Mouse (Mus musculus): ENCODE results near the gene Gm10428. TPM values are rescaled to one million over a fixed set of nuclear protein-coding genes. Genes with fewer than 3 reads are reported as not detected.
A peak's percentile ranks its signal among the peaks of the same experiment; 100 is the strongest.

Gm10428 gene
- polyA plus RNA-seq, 1 experiment from 2014 or later, result not detected

DNA sequence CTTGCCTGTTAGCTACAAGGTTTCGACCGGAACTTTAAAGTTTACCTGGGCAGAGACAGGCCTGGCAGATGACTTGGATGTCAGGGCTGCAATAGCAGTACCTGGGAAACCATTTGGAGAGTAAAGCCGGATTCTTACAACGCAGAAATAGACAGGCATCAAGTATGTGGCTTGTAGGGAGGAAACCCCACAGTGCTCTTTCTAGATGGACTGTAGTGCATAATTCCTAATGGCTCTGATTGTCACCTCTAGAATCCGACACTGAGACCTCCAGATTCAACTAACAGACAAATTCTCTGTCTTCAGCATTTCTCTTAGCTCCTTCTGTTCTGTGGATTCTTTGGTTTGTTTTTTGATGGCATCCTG lies 20.9 kb upstream of the Gm10428 start:
- no peak for ATAC-seq
- H3K4me3 ChIP-seq (ENCODE audit: low read depth, low read length), result peak overlapping the region; percentile 51
- no peaks in the 10 kb centered on the region for H3K36me3 ChIP-seq (ENCODE audit: control insufficient read depth, insufficient read depth)
- no peak overlapping the region for H3K27ac ChIP-seq (ENCODE audit: low read depth, low read length)
- no peaks in the 10 kb centered on the region for H3K9me3 ChIP-seq (ENCODE audit: control insufficient read depth)
- no peak overlapping the region for H3K9ac ChIP-seq (ENCODE audit: low read depth, low read length)
- no peak for TF ChIP-seq CTCF (IDR thresholded peaks at IDR 0.05; ENCODE audit: low read depth)
- peak overlapping the region; percentile 92 for H3K4me2 ChIP-seq (replicated peaks; ENCODE audit: low read depth)
- H3K27me3 ChIP-seq (replicated peaks; ENCODE audit: control insufficient read depth, insufficient read depth, low read length), result no peaks in the 10 kb centered on the region
- no peaks in the 10 kb centered on the region for H3K4me1 ChIP-seq (replicated peaks; ENCODE audit: control insufficient read depth, insufficient read depth, low read length)
- 16% methylated on average over 5 of the region's 5 CpGs for WGBS

DNA sequence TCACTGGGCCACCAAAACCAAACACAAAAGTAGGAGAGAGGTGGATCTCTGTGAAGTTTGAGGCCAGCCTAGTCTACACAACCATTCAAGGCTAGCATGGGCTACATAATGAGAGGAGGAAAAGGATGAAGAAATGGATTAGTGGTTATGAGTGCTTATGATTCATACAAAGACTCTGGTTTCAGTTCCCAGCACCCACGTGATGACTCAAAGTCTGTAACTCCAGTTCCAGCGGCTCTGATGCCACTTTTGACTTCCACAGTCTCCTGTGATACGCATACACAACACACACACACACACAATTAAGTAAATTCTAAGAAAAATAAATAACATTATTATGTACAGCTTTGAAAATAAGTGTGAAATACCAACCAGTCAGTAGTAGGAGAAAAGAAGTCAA lies 20.2 kb upstream of the Gm10428 start:
- TF ChIP-seq CTCF (IDR thresholded peaks at IDR 0.05; ENCODE audit: low read depth), result no peak
- 84% methylated on average over 3 of the region's 3 CpGs for WGBS

DNA sequence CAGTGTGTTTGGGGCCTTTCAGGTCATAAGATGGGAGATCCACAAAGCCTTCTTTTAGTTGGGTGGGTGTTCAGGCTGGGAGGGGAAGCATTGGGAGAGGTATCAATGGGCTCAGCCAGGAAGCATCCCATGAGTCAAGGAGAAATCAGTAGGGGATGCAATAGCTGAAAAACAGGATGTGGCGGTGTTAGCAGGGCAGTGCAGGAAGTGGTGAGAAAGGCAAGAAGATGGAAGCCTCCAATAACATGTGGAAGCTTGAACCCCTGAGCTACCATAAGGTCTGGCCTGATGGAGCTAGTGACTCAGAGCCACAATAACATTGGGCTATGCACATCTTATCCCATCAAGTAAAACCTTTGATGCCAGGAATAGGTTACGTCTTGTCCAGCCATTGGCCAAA lies 11.7 kb upstream of the Gm10428 start:
- Histone ChIP-seq H3K4me1 (replicated peaks; ENCODE audit: control insufficient read depth, insufficient read depth, low read length) (no peaks in the 10 kb centered on the region), H3K9me3 (ENCODE audit: control insufficient read depth) (no peaks in the 10 kb centered on the region), H3K27me3 (replicated peaks; ENCODE audit: control insufficient read depth, insufficient read depth, low read length) (no peaks in the 10 kb centered on the region; the same call in 1 of the 2 replicates), H3K36me3 (ENCODE audit: control insufficient read depth, insufficient read depth) (no peaks in the 10 kb centered on the region), H3K27ac (ENCODE audit: low read depth, low read length) (no peak overlapping the region), H3K9ac (ENCODE audit: low read depth, low read length) (no peak overlapping the region), H3K4me2 (replicated peaks; ENCODE audit: low read depth) (no peak overlapping the region), H3K4me3 (ENCODE audit: low read depth, low read length) (no peak overlapping the region)
- WGBS, result 92% methylated on average over 2 of the region's 2 CpGs
- no peak for TF ChIP-seq CTCF (IDR thresholded peaks at IDR 0.05; ENCODE audit: low read depth)
- ATAC-seq, result no peak

More for the DNA sequence above, 20.2 kb upstream of the Gm10428 start:
- no peaks in the 10 kb centered on the region for H3K9me3 ChIP-seq (ENCODE audit: control insufficient read depth)
- no peak overlapping the region for H3K4me3 ChIP-seq (ENCODE audit: low read depth, low read length)
- ATAC-seq, result no peak
- H3K4me2 ChIP-seq (replicated peaks; ENCODE audit: low read depth), result no peak overlapping the region
- no peak overlapping the region for H3K27ac ChIP-seq (ENCODE audit: low read depth, low read length)
- no peaks in the 10 kb centered on the region for H3K27me3 ChIP-seq (replicated peaks; ENCODE audit: control insufficient read depth, insufficient read depth, low read length)
- no peak overlapping the region for H3K9ac ChIP-seq (ENCODE audit: low read depth, low read length)
- H3K4me1 ChIP-seq (replicated peaks; ENCODE audit: control insufficient read depth, insufficient read depth, low read length), result no peaks in the 10 kb centered on the region
- H3K36me3 ChIP-seq (ENCODE audit: control insufficient read depth, insufficient read depth), result no peaks in the 10 kb centered on the region

DNA sequence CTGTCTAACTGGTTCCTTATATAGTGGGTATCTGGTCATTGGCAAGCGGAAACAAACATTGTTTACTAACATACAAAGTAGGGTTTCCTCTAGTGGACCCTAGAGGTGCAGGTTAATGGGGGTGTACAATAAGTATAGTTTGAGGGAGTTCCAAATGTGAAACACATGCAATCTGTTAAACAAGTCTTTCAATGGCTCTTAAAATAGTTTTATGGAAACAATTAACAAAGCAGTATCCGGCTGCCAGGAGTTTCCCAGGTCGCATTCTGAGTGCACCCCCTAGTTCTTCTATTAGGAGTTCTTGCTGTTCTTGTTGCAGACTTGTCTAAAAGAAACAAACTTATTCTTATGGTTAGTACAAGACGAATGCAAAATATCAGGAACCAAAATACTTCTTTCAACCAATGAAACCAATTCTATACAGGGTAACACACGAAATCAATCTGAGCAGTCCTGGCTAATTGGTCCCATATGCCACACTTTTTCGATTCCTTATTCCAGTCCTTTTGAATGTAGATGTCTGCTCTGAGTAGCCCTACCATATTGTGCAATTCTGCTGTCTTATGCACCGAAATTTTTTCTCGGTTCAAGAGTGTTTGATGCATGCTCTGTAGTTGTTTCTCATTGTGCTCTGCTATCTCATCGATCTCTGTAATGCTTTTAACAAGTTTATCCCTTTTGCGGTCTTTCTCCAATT lies 10.5 kb upstream of the Gm10428 start:
- H3K9me3 ChIP-seq (ENCODE audit: control insufficient read depth), result no peaks in the 10 kb centered on the region
- no peak for ATAC-seq
- TF ChIP-seq CTCF (IDR thresholded peaks at IDR 0.05; ENCODE audit: low read depth), result no peak

DNA sequence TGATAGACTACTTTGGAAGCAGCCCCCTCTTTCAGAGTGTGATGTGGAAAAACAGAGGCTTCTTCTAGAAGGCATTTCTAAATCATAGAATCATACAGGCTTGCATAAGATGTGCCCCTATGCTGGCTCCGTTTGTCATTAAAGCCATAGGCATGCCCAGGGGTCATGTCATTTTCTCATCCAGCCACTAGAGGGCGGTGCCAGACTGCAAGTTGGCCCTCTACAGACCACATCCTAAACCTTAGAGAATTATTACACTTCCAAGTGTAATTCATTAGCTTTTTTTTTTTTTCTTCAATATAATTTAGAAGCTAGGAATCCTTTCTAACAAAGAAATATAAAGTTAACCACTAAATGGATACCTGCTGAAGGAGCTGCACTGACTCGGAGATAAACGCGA lies 8.8 kb upstream of the Gm10428 start:
- Histone ChIP-seq H3K9ac (ENCODE audit: low read depth, low read length) (no peak overlapping the region), H3K27me3 (replicated peaks; ENCODE audit: control insufficient read depth, insufficient read depth, low read length) (peaks cover 3% of the 10 kb centered on the region; the same call in 1 of the 2 replicates), H3K4me3 (ENCODE audit: low read depth, low read length) (no peak overlapping the region), H3K4me2 (replicated peaks; ENCODE audit: low read depth) (no peak overlapping the region), H3K4me1 (replicated peaks; ENCODE audit: control insufficient read depth, insufficient read depth, low read length) (no peaks in the 10 kb centered on the region), H3K36me3 (ENCODE audit: control insufficient read depth, insufficient read depth) (no peaks in the 10 kb centered on the region), H3K27ac (ENCODE audit: low read depth, low read length) (no peak overlapping the region), H3K9me3 (ENCODE audit: control insufficient read depth) (no peaks in the 10 kb centered on the region)
- ATAC-seq, result no peak
- peak; percentile 91 for TF ChIP-seq CTCF (IDR thresholded peaks at IDR 0.05; ENCODE audit: low read depth)
- 43% methylated on average over 5 of the region's 5 CpGs for WGBS

More for the DNA sequence above, 10.5 kb upstream of the Gm10428 start:
- Histone ChIP-seq H3K9ac (ENCODE audit: low read depth, low read length) (no peak overlapping the region), H3K4me2 (replicated peaks; ENCODE audit: low read depth) (no peak overlapping the region), H3K27ac (ENCODE audit: low read depth, low read length) (no peak overlapping the region), H3K4me3 (ENCODE audit: low read depth, low read length) (no peak overlapping the region), H3K4me1 (replicated peaks; ENCODE audit: control insufficient read depth, insufficient read depth, low read length) (no peaks in the 10 kb centered on the region), H3K36me3 (ENCODE audit: control insufficient read depth, insufficient read depth) (no peaks in the 10 kb centered on the region), H3K27me3 (replicated peaks; ENCODE audit: control insufficient read depth, insufficient read depth, low read length) (peaks cover 3% of the 10 kb centered on the region; the same call in 1 of the 2 replicates)
- 79% methylated on average over 10 of the region's 10 CpGs for WGBS

DNA sequence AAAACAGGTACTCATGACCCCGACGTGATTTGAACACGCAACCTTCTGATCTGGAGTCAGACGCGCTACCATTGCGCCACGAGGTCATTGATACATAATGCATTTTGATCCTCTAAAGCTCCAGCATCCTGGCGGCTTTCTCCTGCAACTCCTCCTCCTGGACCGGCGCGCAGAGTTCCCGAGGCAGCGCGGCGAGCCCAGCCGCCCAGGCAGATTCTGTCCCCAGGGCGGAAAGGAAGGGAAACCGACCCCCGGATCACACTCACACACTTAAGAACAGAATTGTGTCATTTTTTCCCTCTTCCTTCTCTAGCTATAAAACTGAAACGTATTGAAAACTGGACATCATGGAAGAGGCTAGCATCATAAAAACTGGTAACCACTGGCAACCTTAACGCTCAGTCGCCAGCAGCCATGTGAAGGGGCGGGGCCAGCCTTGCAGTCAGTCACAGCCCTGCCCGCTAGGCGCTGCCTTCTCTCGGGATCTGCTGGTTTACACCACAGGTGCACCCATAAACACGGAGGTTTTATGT lies 6.8 kb upstream of the Gm10428 start:
- Histone ChIP-seq H3K4me3 (ENCODE audit: low read depth, low read length) (peak overlapping the region; percentile 30), H3K4me2 (replicated peaks; ENCODE audit: low read depth) (peak overlapping the region; percentile 62), H3K27me3 (replicated peaks; ENCODE audit: control insufficient read depth, insufficient read depth, low read length) (peaks cover 5% of the 10 kb centered on the region; the same call in 1 of the 2 replicates), H3K4me1 (replicated peaks; ENCODE audit: control insufficient read depth, insufficient read depth, low read length) (no peaks in the 10 kb centered on the region), H3K36me3 (ENCODE audit: control insufficient read depth, insufficient read depth) (no peaks in the 10 kb centered on the region), H3K9me3 (ENCODE audit: control insufficient read depth) (no peaks in the 10 kb centered on the region), H3K27ac (ENCODE audit: low read depth, low read length) (no peak overlapping the region), H3K9ac (ENCODE audit: low read depth, low read length) (no peak overlapping the region)
- ATAC-seq, result peak; percentile 49; the same call in 1 of the 2 replicates
- TF ChIP-seq CTCF (IDR thresholded peaks at IDR 0.05; ENCODE audit: low read depth), result peak; percentile 51
- 4% methylated on average over 27 of the region's 27 CpGs for WGBS
